Mouse (Mus musculus) ES-Bruce4 (cell line): ENCODE results near the gene Vstm4. TPM values are rescaled to one million over a fixed set of nuclear protein-coding genes. Genes with fewer than 3 reads are reported as not detected.

Experiments
- H3K27ac ChIP-seq: 2 replicates; pipeline ENCODE4 v1.5.1; 2012; ENCODE audit warnings: low read length, inconsistent platforms; ENCODE audit not compliant: insufficient read depth
- H3K27me3 ChIP-seq: 2 replicates; pipeline ENCODE4 v1.6.1; 2012; ENCODE audit warnings: mild to moderate bottlenecking, low read length, inconsistent platforms; ENCODE audit not compliant: control insufficient read depth, poor library complexity, insufficient read depth, severe bottlenecking
- H3K36me3 ChIP-seq: 2 replicates; pipeline ENCODE4 v1.6.1; 2012; ENCODE audit warnings: inconsistent platforms, mild to moderate bottlenecking, low read length, moderate library complexity; ENCODE audit not compliant: control insufficient read depth, poor library complexity, insufficient read depth, severe bottlenecking
- H3K4me1 ChIP-seq: one replicate; pipeline ENCODE4 v1.8.1; 2011; ENCODE audit warnings: low read length; ENCODE audit not compliant: control insufficient read depth, insufficient read depth
- H3K4me3 ChIP-seq: 2 replicates; pipeline ENCODE4 v1.5.1; 2011; ENCODE audit warnings: low read depth, mild to moderate bottlenecking, low read length
- H3K9ac ChIP-seq: 2 replicates; pipeline ENCODE4 v1.6.1; 2012; ENCODE audit warnings: low read depth, mild to moderate bottlenecking, inconsistent platforms; ENCODE audit not compliant: poor library complexity, severe bottlenecking
- H3K9me3 ChIP-seq: replicated peaks from 2 replicates; pipeline ENCODE4 v1.6.1; 2012; ENCODE audit warnings: mild to moderate bottlenecking, low read length, inconsistent platforms; ENCODE audit not compliant: control insufficient read depth, poor library complexity, insufficient read depth, severe bottlenecking
- CTCF ChIP-seq: IDR thresholded peaks from one replicate; pipeline ENCODE4 v1.8.1; 2011; ENCODE audit warnings: low read depth, low read length
- EP300 ChIP-seq: IDR thresholded peaks from 2 replicates; pipeline ENCODE4 v1.6.1; 2011; ENCODE audit warnings: low read depth, low read length; ENCODE audit not compliant: insufficient read depth
- POLR2A ChIP-seq: IDR thresholded peaks from one replicate; pipeline ENCODE4 v1.8.1; 2011; ENCODE audit warnings: low read length; ENCODE audit not compliant: insufficient read depth
- polyA plus RNA-seq: library from polyadenylated mRNA; stranded (reverse); fragments of >200 nt; gene quantifications from 2 replicates; pipeline ENCODE4 v1.2.4, GENCODE M21; 2011; ENCODE audit warnings: low read depth; ENCODE audit not compliant: missing spikeins, insufficient read depth, insufficient read length

The Vstm4 gene
- polyA plus RNA-seq, 1 experiment, result not detected

- H3K9ac ChIP-seq, result no peak overlapping the region
- peaks cover 5% of the 10 kb centered on the region for H3K27me3 ChIP-seq
- H3K36me3 ChIP-seq, result no peaks in the 10 kb centered on the region
- TF ChIP-seq CTCF, result no peak
- TF ChIP-seq POLR2A, result no peak
- H3K9me3 ChIP-seq, result no peaks in the 10 kb centered on the region
- no peak overlapping the region for H3K4me3 ChIP-seq
- H3K27ac ChIP-seq, result no peak overlapping the region
- no peaks in the 10 kb centered on the region for H3K4me1 ChIP-seq
Observed at GRCm38 (mm10) chr14:32854059-32854458, 2.5 kb upstream of the Vstm4 start.

- no peaks in the 10 kb centered on the region for H3K36me3 ChIP-seq
- no peaks in the 10 kb centered on the region for H3K4me1 ChIP-seq
- no peak overlapping the region for H3K4me3 ChIP-seq
- H3K9ac ChIP-seq, result no peak overlapping the region
- TF ChIP-seq EP300 (no peak), CTCF (no peak), POLR2A (no peak)
- no peak overlapping the region for H3K27ac ChIP-seq
- H3K9me3 ChIP-seq, result no peaks in the 10 kb centered on the region
- H3K27me3 ChIP-seq, result peaks cover 5% of the 10 kb centered on the region
Observed at GRCm38 (mm10) chr14:32856246-32856645, 310 bp upstream of the Vstm4 start.

GRCm38 (mm10) chr14:32858361-32858760, 1.8 kb downstream of the Vstm4 start:
- H3K36me3 ChIP-seq, result no peaks in the 10 kb centered on the region
- no peaks in the 10 kb centered on the region for H3K9me3 ChIP-seq
- H3K4me1 ChIP-seq, result no peaks in the 10 kb centered on the region
- H3K27ac ChIP-seq, result no peak overlapping the region
- no peak overlapping the region for H3K9ac ChIP-seq
- no peak for TF ChIP-seq CTCF
- no peak for TF ChIP-seq POLR2A
- TF ChIP-seq EP300, result no peak
- peaks cover 5% of the 10 kb centered on the region for H3K27me3 ChIP-seq
- H3K4me3 ChIP-seq, result no peak overlapping the region

DNA sequence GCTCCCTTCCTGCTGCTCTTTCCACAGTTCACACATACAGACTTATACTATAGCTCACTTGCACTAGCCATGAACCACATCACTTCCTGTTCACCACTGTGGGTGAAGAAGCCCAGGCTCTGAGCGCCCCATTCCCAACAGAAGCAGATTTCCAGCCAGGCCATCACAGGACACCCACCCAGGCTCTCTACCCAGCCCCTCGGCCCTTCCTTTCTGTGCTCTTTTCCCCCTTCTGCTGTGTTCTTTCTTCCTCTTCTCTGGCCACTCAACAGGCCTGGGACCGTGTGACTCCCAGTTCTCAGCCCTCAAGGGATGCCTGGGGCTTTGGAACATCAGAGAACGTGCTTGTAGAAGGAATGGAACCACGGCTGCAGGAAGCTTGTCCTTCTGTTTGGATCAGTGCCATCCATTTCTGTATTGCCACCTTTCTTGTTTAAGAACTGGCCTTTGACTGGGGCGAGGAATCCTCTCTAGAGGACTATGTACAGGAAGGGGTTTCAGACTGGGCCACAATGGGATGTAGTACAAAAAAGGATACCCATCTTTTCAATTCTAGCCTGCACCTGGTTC, 2.5 kb downstream of the Vstm4 start:
- Histone ChIP-seq H3K4me3 (no peak overlapping the region), H3K36me3 (no peaks in the 10 kb centered on the region), H3K4me1 (no peaks in the 10 kb centered on the region), H3K9me3 (no peaks in the 10 kb centered on the region), H3K27ac (no peak overlapping the region), H3K27me3 (peaks cover 5% of the 10 kb centered on the region), H3K9ac (no peak overlapping the region)
- TF ChIP-seq CTCF (no peak), EP300 (no peak), POLR2A (no peak)

- no peaks in the 10 kb centered on the region for H3K9me3 ChIP-seq
- H3K9ac ChIP-seq, result no peak overlapping the region
- H3K4me1 ChIP-seq, result no peaks in the 10 kb centered on the region
Observed at GRCm38 (mm10) chr14:32859831-32860569, 3.4 kb downstream of the Vstm4 start.

GRCm38 (mm10) chr14:32861149-32861581, 4.6 kb downstream of the Vstm4 start:
- Histone ChIP-seq H3K4me3 (no peak overlapping the region), H3K4me1 (no peaks in the 10 kb centered on the region), H3K9ac (no peak overlapping the region), H3K27ac (no peak overlapping the region), H3K27me3 (peaks cover 3% of the 10 kb centered on the region; the same call in 1 of the 2 replicates), H3K36me3 (no peaks in the 10 kb centered on the region), H3K9me3 (no peaks in the 10 kb centered on the region)
- no peak for TF ChIP-seq EP300
- TF ChIP-seq POLR2A, result no peak
- TF ChIP-seq CTCF, result no peak

More at GRCm38 (mm10) chr14:32859831-32860569, 3.4 kb downstream of the Vstm4 start:
- peak; percentile 62; the same call in 1 of the 2 replicates for TF ChIP-seq EP300
- no peak for TF ChIP-seq CTCF
- no peak for TF ChIP-seq POLR2A
- H3K27ac ChIP-seq, result no peak overlapping the region
- H3K4me3 ChIP-seq, result no peak overlapping the region
- peaks cover 5% of the 10 kb centered on the region; the same call in 1 of the 2 replicates for H3K27me3 ChIP-seq
- no peaks in the 10 kb centered on the region for H3K36me3 ChIP-seq
